Mouse (Mus musculus): ENCODE measurements around the gene Zfp385b.

DNA sequence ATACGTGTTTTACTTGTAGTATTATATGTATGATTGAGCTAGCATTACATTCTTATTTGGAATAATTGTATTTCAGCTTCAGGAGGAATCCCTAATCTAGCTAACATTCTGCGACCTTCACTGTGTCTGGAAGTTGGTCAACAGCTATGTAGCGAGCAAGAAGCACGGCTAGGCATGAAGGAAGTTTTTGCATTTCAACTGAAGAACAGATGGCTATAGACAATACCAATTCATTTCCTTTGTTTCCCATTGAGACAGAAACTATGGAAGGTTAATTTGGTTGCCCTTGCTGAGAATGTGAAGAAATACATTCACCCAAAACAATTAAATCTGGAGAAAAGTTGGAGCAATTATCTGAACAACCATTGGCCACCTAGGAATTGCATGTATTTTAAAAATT lies 66.9 kb downstream of the Zfp385b start:
- no peak for TF ChIP-seq CTCF (IDR thresholded peaks at IDR 0.05; ENCODE audit: control insufficient read depth, insufficient read depth, insufficient replicate concordance, low read depth, low read length)
- no peak for TF ChIP-seq POLR2A (IDR thresholded peaks at IDR 0.05; ENCODE audit: control insufficient read depth, low read depth, low read length)
